Mouse (Mus musculus) ES-E14 (cell line): ENCODE data around the gene Cdc7.

Experiments
- CHD2 ChIP-seq: IDR thresholded peaks from 2 replicates; pipeline ENCODE4 v1.6.1; 2014; ENCODE audit warnings: mild to moderate bottlenecking, low read depth, low read length, inconsistent platforms
- MAFK ChIP-seq: IDR thresholded peaks from 2 replicates; pipeline ENCODE4 v1.6.1; 2014; ENCODE audit warnings: mild to moderate bottlenecking, low read depth, low read length, inconsistent platforms; ENCODE audit not compliant: insufficient read depth
- ZC3H11A ChIP-seq: IDR thresholded peaks from 2 replicates; pipeline ENCODE4 v1.6.1; 2012; ENCODE audit warnings: low read depth, mild to moderate bottlenecking, inconsistent platforms, low read length, borderline replicate concordance
- ZNF384 ChIP-seq: IDR thresholded peaks from 2 replicates; pipeline ENCODE4 v1.6.1; 2012; ENCODE audit warnings: low read depth, low read length, inconsistent platforms

DNA sequence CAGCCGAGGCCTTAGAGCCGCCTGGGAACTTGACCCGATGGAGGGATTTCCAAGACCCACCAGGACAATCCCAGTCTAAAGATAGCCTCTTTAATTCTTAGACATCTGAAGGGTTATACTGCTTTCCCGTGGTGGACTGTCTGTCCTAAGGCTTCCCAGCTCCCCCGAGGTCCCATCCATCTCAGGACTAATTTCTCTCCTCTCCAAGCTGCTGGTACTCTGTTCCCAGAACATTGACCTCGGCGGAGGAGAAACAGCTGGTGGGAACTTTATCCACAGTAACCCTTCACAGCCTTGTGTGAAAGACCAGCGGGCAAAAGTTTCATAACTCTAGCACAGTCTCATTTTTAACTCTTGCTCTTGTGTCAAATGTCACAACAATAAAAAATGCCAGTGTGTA is 25.1 kb downstream of the Cdc7 start:
- TF ChIP-seq ZNF384 (no peak), ZC3H11A (no peak), CHD2 (no peak), MAFK (no peak)
